Mouse (Mus musculus) spleen, adult 12 weeks (tissue): ENCODE data around the gene Nt5c3b.

ENCODE experiments used
- DNase-seq: peaks from one replicate; pipeline ENCODE4 v3.0.0; 2022; ENCODE audit warnings: low spot score

The Nt5c3b gene

GRCm38 (mm10) chr11:100399320-100399719, 42.3 kb downstream of the Nt5c3b start:
- DNase-seq = no peak

GRCm38 (mm10) chr11:100398517-100398916, 43.1 kb downstream of the Nt5c3b start:
- DNase-seq = no peak

- peak; percentile 72 for DNase-seq
Observed at GRCm38 (mm10) chr11:100397600-100398389, 43.8 kb downstream of the Nt5c3b start, which contains the start of gene Jup. Gene Jup (minus strand): TSS chr11:100397763.

GRCm38 (mm10) chr11:100396886-100397599, 44.6 kb downstream of the Nt5c3b start:
- no peak for DNase-seq

GRCm38 (mm10) chr11:100395861-100396631, 45.6 kb downstream of the Nt5c3b start:
- DNase-seq = no peak

GRCm38 (mm10) chr11:100395200-100395599, 46.4 kb downstream of the Nt5c3b start:
- no peak for DNase-seq

GRCm38 (mm10) chr11:100394353-100395074, 47.1 kb downstream of the Nt5c3b start:
- no peak for DNase-seq

GRCm38 (mm10) chr11:100393733-100394132, 47.9 kb downstream of the Nt5c3b start:
- no peak for DNase-seq

- no peak for DNase-seq
Observed at GRCm38 (mm10) chr11:100392958-100393357, 48.6 kb downstream of the Nt5c3b start.

GRCm38 (mm10) chr11:100391884-100392345, 49.7 kb downstream of the Nt5c3b start:
- DNase-seq = no peak

GRCm38 (mm10) chr11:100391081-100391883, 50.3 kb downstream of the Nt5c3b start:
- DNase-seq = no peak

GRCm38 (mm10) chr11:100389931-100390445, 51.6 kb downstream of the Nt5c3b start:
- DNase-seq = no peak

- no peak for DNase-seq
Observed at GRCm38 (mm10) chr11:100388588-100388987, 53.0 kb downstream of the Nt5c3b start.

GRCm38 (mm10) chr11:100387589-100388375, 53.8 kb downstream of the Nt5c3b start:
- no peak for DNase-seq

- DNase-seq = no peak
Observed at GRCm38 (mm10) chr11:100387111-100387510, 54.5 kb downstream of the Nt5c3b start.

- DNase-seq = no peak
Observed at GRCm38 (mm10) chr11:100386586-100386985, 55.0 kb downstream of the Nt5c3b start.

- no peak for DNase-seq
Observed at GRCm38 (mm10) chr11:100385016-100385415, 56.6 kb downstream of the Nt5c3b start.

- DNase-seq = no peak
Observed at GRCm38 (mm10) chr11:100382682-100383081, 58.9 kb downstream of the Nt5c3b start.

- DNase-seq = no peak
Observed at GRCm38 (mm10) chr11:100379311-100379710, 62.3 kb downstream of the Nt5c3b start.

GRCm38 (mm10) chr11:100378446-100378845, 63.2 kb downstream of the Nt5c3b start:
- no peak for DNase-seq
